Mouse (Mus musculus) cerebellum, adult 11 months (tissue): ENCODE data around the gene Zbtb41.

Experiments used
- DNase-seq: peaks from one replicate; pipeline ENCODE4 v3.0.0; 2022

Zbtb41 gene

DNA sequence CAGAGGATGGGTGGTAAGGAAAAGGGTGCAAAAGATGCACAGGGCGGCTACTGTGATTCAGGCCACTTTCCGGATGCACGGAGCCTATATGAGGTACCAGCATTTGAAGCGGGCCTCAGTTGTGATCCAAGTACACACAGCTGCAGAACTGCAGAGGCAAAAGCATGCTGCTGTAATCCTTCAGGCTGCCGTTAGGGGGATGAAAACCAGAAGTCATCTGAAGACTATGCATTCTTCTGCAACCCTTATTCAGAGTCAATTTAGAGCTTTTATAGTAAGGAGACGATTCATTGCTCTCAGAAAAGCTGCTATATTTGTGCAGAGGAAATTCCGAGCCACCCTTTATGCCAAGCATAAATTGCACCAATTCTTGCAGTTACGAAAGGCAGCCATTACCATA lies 58.2 kb downstream of the Zbtb41 start:
- DNase-seq, result no peak

DNA sequence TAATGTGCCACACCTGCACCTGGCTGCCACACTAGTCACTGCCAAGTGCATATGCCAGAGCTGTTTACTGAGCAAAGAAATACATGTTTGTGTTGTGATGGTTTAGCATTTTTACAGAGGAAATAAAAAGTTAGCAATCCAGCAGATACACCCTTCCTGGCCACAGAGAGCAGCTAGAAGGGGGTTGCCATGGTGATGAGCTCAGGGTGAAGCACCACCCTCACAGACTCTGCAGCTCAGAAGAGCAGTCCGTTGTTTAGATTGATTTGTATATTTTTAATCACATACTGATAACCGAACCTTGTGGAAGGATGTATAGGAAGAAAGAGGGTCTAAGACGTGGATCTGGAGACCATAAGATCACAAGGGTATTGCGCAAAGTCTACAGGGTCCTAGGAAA lies 59.1 kb downstream of the Zbtb41 start:
- no peak for DNase-seq

- no peak for DNase-seq
These were observed 72.5 kb downstream of the Zbtb41 start for GRCm38 (mm10) chr1:139494630-139495029.

- no peak for DNase-seq
These were observed 73.3 kb downstream of the Zbtb41 start for GRCm38 (mm10) chr1:139495408-139495807.

DNA sequence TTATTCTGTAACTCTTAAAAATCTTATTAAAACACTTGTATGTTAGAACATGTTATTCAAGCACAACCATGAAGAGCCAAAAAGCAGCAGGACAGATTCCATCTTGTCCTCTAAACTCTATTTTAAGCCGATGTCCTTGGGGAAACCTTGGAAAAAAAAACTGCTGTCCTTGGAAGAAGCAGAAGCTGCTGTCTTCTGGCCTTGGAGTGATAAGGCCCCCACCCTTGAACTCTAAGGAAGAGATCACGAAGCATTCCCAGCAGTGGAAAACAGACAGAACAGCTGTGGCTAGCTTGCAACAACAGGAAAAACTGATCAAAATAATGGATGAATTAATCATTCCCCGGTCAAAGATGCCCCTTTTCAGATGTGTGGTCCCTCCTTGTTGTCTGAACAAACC lies 74.1 kb downstream of the Zbtb41 start:
- no peak for DNase-seq

DNA sequence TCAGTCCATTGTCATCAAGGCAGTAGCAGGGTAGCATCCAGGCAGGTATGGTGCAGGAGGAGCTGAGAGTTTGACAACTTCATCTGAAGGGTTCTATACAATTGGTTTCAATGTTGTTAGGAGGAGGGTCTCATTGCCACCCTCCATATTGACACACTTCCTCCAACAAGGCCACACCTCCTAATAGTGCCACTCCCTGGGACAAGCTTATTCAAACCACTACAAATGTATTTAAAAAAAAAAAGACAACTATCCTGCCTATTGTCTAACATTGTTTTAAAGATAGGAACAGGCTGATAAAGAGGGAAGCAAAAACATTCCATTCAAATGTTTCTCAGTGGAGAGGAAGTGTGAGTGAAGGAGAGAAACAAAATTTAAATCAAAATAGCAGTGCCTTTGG lies 77.7 kb downstream of the Zbtb41 start:
- DNase-seq, result no peak

DNA sequence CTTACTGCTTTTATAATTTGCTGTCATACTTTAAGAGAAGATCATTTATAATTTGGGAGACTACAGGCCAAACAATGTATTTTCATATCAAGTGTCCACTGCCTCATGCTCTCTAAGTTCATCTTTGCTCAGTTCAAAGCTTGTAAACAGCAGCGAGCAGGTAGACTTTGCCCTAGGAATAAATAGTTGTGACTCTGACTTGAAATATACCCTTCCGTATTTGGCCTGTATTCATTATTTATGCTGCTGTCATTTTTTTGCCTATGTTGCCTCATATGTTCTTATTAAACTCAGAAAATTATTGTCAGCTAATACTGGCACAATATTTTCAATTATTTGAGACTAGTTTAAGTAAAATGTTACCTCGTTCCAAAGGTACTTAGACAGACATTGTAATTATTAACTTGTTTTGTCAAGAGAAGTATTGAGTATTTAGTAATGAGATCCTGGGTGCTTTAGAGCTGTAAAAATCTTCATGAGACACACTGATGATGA lies 79.2 kb downstream of the Zbtb41 start, which contains the start of gene F13b:
Gene F13b (plus strand): TSS at position 445 of the 495 bp plus-strand sequence.
- no peak for DNase-seq
